Mouse (Mus musculus) large intestine, adult 2 months (tissue): Measurements from ENCODE around the gene H2-T24. TPM values are rescaled to one million over a fixed set of nuclear protein-coding genes. Genes with fewer than 3 reads are reported as not detected.
A peak's percentile ranks its signal among the peaks of the same experiment; 100 is the strongest.

ENCODE experiments used
- DNase-seq: peaks from one replicate; pipeline ENCODE4 v3.0.0-alpha.2; 2012; ENCODE audit warnings: low read depth, low spot score
- WGBS: fragments of 180-500 bp; shearing (Covaris S2); methylation state at CpG from one replicate; pipeline ENCODE4 v1.1.7; 2018; 5-methylcytosine and 5-hydroxymethylcytosine counted together
- polyA plus RNA-seq: library from polyadenylated mRNA; depleted of rRNA; stranded (reverse); fragments of >200 nt; gene quantifications from 2 replicates; pipeline ENCODE4 v1.2.3, GENCODE M21; 2012; rRNA removed

H2-T24 gene
- polyA plus RNA-seq, 1 experiment = 1.6 TPM

DNA sequence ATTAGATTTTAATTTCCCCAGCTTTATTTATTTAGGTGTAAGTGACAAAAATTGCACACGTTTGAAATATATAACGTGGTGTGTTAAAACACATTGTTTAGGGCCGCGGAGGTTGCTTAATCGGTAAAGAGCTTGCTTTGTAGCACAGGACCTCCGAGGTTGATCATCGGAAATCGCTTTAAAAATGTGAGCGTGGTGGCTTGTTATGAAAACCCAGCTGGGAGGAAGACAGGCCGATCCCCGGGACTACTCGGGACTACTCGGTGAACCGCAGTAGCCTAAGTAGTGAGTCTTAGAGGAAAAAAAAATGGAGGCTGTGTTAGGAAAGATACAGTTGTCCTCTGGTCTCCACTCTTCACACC, 25.5 kb downstream of the H2-T24 start:
- DNase-seq = no peak
- WGBS = 1% methylated on average over 14 of the region's 14 CpGs

DNA sequence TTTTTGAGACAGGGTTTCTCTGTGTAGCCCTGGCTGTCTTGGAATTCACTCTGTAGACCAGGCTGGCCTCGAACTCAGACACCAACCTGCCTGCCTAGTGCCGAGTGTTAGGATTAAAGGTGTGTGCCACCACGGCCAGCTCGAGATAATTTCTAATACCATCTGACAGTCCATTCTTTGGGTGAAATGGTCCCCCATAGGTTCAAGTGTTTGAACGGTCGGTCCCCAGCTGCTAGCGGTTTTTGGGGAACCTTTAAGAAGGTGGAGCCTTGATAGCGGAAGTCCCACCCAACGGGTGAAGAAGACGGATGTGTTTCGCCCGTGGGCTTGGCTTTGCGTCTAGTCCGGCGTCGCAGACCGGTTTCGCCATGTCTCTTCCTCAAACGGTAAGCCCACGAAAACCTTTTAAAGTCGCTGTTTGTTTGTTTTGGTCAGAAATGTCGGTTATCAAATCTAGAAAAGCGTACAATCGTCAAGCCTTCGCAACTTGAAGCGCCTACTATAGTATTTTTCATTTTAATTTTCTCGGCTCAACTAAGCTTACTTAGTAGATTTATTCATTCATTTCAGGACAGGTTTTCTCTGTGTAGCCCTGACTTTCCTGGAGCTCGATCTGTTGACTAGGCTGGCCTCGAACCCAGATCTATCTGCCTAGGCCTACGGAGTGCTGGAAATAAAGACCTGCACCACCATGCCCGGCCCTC, 26.0 kb downstream of the H2-T24 start:
- WGBS = 2% methylated on average over 31 of the region's 31 CpGs
- no peak for DNase-seq

DNA sequence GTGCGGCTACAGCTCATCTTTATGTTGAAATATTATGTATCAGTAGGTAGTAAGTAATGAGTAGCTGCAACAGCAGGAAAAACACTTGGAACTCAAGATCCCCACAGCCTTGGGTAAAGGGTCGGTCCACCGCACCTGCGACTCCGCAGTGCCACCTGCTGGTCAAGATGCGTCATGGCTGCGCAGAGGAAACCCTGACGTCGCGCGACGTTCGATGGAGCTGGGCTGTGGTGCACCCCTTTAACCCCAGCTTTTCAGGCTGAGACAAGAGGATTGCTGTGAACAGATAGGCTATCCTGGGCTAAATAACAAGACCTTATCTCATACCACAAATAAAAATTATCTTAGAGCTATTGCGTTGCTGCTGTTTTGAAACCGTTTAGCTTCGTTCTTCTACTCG, 26.7 kb downstream of the H2-T24 start:
- 3% methylated on average over 17 of the region's 17 CpGs for WGBS
- no peak for DNase-seq

DNA sequence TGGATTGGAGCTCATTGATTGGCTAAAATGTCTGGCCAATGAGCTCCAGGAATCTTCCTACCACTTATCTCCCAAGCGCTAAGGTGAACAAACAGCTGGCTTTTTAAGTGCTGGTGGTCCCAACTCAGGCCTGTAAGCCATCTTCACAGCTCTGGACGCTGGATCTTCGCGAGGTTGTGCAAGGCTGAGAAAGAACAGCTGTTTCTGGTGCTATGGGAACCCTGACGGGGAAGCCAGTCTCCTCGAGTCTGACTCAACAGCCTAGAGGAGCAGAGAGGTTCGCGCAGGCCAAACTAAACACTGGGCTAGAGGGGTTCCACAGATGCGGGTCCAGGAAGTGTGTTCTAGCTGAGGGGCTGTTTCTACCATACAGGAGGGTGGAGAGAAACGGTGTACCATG, 28.6 kb downstream of the H2-T24 start:
- whole genome bisulfite sequencing = 44% methylated on average over 10 of the region's 10 CpGs
- no peak for DNase-seq

DNA sequence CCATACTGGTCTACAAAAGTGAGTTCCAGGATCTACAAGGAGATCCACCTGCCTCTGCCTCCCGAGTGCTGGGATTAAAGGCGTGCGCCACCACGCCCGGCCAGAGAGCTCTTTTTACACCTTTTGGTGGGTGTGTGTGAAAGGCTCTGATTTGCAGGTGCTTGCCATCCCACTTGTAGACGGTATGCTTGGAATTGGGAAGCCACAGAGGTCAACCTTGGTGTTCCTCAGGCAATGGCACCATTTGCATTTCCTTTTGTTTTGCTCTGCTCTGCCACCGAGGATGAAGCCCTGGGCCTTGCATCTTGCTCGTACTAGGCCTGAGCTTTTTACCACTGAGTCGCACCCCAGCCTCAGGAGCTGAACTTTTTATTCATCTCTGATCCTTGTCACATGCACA, 38.6 kb downstream of the H2-T24 start:
- DNase-seq = no peak
- 88% methylated on average over 9 of the region's 9 CpGs for WGBS

DNA sequence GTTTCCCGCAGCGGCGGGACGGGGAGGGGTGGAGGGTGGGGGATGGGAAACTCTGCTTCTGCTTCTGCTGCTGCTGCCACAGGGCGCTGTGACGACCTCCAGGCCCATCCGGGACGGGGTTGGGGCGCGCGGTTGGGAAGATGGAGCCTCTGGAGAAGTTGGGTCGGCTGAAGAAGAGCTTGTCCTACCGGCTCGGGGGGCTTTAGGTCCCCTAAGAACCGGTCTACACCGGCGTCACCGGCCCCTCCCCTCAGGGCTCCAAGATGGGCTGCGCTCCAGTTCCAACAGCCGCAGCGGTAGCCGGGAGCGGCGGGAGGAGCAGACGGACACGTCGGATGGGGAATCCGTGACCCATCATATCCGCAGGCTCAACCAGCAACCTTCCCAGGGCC, 40.0 kb downstream of the H2-T24 start:
- under 1% methylated on average over 29 of the region's 29 CpGs for WGBS
- no peak for DNase-seq

DNA sequence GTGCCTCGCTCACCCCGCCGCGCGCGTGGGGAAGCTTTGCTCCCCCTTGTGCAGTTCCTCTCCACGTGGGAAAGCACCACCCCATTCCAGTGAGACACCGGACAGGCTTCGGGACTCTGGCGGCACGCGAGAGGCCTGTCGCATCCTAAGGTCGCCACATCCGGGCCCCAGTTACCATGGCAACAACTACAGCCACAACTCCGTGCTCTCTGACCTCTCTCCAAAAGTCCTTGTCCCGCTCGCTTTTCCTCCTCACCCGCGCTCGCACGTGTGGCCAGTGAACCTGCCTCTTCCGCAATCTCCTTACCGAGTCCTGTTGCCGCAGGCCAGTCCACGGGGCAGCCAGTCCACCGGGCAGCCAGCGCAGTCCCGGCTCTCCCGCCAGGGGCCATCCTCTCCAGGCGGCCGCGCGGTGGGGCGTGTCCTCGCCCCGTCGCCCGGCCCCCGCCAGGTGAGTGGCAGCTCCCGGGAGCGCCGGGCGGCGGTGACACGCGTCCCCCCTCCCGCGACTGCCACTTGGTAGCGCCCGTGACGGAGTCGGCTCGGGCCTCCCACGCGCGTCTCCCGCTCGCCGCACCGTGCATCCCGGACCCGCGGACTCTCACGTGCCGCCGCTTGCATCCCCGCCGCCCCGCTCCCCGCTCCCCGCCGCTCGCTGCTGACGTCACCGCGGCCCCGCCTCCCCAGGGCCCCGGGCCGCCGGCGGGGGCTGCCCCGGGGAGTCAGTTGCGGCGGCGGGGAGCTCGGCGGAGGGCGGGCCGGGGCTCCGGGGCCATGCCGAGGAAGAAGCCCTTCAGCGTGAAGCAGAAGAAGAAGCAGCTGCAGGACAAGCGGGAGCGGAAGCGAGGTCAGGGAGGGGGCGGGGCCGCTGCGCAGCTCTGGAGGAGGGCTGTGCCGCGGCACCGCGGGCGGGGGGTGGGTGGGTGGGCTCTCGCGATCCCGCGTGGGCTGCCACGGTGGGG, 40.7 kb downstream of the H2-T24 start, which contains the start of the genes Gnl1 and Prr3:
TSS of gene Gnl1 (plus strand) at position 451 of the 962 bp plus-strand sequence.
TSS of gene Prr3 (minus strand) at position 836 of the 962 bp plus-strand sequence.
- under 1% methylated on average over 106 of the region's 109 CpGs for WGBS
- DNase-seq = no peak

DNA sequence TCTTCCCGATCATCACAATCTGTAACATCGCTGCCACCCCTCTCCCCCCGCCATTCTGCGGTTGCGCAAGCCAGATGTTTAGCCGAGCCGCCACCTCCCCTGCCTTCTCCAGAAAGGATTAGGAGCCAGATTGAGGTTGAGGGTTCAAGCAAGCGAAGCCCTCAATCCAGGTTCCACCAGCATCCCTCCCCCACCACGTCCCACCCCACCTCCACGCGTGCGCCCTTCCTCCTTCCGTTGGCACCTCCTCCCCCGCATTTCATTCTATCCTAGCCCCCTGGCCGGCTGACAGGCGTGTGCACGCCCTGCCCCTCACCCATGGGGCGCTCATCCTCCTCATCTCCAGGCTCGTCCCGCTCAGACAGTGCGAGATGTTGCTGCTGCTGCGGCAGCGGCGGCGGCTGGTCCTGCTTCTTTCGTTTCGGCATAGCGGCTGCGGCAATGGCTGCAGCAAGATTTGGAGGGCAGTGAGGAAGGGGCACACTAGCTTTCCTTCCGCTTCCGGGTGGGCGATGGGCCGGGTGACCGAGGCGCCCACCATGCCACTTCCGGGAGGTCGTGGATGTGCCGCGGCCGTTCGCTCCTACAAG, 41.5 kb downstream of the H2-T24 start:
- DNase-seq = no peak
- WGBS = under 1% methylated on average over 41 of the region's 41 CpGs

DNA sequence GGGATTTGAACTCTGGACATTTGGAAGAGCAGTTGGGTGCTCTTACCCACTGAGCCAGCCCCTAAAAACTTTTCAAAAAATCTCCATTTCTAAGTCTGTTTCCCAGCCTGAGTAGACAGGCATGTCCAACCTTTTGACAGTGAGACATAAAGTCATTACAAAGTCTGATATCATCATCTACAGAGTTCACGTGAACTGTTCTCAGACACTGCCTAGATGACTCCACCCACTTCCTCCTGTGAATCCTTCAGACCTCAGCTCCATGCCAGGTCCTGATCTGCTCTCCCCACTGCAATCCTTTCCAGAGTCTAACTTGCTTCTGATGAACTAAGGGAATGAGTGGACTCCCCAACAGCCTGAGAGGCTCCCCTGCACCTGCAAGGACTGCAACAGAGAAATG, 48.2 kb downstream of the H2-T24 start:
- 24% methylated on average over 1 of the region's 1 CpGs for WGBS
- DNase-seq = no peak

DNA sequence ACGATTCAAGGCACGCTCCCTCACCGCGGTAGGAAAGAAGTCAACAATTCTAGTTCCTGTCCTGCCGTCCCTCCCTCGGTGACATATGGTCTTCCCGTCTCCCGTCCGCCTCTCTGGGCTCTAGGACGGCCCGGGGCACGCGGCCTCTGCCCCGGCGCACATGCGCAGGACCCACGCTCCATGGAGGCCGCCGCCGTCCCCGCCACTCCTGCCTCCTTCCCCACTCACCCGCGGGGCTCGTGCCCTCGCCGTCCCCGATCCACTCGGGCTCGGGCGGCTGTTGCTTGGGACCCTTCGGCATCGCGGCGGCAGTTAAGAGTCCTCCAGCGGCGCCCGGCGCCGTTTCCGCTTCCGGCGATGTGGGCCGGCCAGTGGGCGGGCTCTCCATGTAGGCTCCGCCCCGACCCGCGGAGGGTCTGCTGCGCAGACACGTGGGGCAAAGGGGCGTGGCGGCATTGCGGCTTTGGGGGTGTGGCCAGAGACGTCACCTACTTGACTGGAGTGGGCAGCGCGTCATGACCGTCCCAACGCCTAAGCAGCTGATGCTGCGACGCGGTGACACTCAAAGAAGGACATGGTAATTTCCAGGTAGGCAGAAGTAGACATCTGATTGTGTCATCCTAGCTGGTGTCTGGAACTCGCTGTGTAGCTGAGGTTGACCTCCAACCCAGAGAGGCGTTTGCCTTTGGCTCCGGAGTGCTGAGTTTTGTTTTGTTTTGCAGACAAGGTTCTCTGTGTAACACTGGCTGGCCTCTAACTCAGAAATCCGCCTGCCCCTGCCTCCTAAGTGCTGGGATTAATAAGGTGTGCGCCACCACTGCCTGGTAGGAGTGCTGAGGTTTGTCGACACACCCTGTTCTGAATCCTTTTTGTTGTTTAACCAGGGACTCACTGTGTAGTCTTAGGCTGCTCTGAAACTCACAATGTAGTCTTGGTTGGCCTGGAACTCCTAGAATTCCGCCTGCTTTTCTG, 50.7 kb downstream of the H2-T24 start, which contains the start of gene Abcf1:
TSS of gene Abcf1 (minus strand) at position 344 of the 972 bp plus-strand sequence.
- WGBS = under 1% methylated on average over 68 of the region's 68 CpGs
- DNase-seq = peak; percentile 84

DNA sequence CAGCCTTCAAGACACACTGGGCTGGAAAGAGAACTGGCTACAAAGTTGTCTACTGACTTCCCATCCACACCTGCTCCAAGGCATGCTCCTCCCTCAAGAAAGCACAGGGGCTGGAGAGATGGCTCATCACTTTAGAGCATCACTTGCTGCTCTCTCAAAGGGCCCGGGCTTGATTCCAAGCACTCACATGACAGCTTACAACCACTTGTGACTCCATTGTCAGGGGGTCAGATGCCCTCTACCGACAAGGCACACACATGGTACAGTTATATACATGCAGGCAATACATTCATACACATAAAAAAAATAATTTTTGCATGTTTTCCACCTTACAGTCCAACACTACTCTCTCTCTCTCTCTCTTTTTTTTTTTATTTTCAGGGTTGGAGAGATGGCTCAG, 52.7 kb downstream of the H2-T24 start:
- no peak for DNase-seq
- WGBS = 82% methylated on average over 2 of the region's 2 CpGs

DNA sequence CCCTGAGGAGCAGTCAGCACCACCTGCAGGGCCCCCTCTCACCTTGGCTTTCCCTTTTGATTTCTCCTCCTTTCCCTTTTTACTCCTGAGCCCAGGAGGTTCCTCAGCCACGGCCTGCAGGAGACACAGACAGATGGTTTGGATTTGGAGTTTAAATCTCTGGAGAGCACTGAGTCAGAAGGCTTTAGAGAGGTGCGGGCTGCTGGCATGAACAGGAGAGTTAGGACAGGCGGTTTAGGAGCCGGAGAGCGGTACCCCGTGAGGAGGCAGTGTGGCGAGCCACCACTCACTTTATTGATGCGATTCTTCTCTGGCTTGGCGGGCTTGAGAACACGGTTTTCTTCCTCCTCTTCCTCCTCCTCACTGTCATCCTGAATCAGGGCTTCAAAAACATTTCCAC, 57.1 kb downstream of the H2-T24 start:
- DNase-seq = no peak
- WGBS = 87% methylated on average over 10 of the region's 10 CpGs

DNA sequence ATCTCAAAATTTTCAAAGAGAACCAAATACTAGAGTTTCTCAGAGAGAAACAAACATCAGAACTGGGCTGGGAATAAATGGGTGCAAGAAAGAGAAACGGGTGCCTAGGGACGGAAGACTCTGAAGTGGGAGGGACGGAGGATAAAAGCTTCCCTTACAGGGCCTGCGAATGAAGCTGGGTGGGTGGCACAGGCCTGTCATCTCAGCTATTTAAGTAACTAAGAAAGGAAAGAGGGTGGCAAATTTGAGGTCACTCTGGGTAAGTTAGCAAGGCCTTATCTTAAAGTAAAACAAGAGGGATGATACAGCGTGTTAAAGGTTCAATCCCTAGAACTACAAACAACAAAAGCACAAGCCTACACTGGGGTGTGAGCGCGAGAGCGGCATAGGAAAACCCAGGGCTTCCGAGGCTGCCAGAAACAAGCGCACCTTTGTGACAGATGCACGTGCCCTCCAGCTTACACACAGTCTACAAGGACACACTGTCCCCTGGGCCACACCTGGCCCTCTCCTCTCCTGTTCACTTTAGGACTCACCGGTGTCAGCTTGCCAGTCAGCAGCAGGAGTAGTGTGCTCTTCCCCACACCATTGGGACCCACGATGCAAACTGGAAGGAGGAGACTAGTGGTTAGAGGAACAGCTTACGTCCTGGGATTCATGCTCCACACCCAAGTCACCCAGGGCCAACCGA, 61.7 kb downstream of the H2-T24 start:
- WGBS = 92% methylated on average over 15 of the region's 15 CpGs
- DNase-seq = no peak

Other genes starting within 250 kb of the H2-T24 start
- gene Ier3, start 198.9 kb downstream of the H2-T24 start, polyA plus RNA-seq = 11.4 and 11.6 TPM in 2 replicates
- 43.1 and 54.2 TPM in 2 replicates for gene Flot1, start 197.3 kb downstream of the H2-T24 start, polyA plus RNA-seq
- gene Tubb5, start 182.3 kb downstream of the H2-T24 start, polyA plus RNA-seq = 271 and 306 TPM in 2 replicates
- gene Mdc1, start 179.0 kb downstream of the H2-T24 start, polyA plus RNA-seq = 4.8 and 7.8 TPM in 2 replicates
- gene Nrm, start 159.2 kb downstream of the H2-T24 start, polyA plus RNA-seq = 24.8 and 27.0 TPM in 2 replicates
- gene Ppp1r18, start 155.0 kb downstream of the H2-T24 start, polyA plus RNA-seq = 26.7 and 27.5 TPM in 2 replicates
- 67.2 and 82.6 TPM in 2 replicates for gene Dhx16, start 140.7 kb downstream of the H2-T24 start, polyA plus RNA-seq
- 76.6 and 84.9 TPM in 2 replicates for gene 2310061I04Rik, start 123.1 kb downstream of the H2-T24 start, polyA plus RNA-seq
- 20.0 and 45.4 TPM in 2 replicates for gene Atat1, start 110.5 kb downstream of the H2-T24 start, polyA plus RNA-seq
- 111 and 131 TPM in 2 replicates for gene Mrps18b, start 104.2 kb downstream of the H2-T24 start, polyA plus RNA-seq
- 28.7 and 36.9 TPM in 2 replicates for gene Ppp1r10, start 104.1 kb downstream of the H2-T24 start, polyA plus RNA-seq
- 82.6 and 83.9 TPM in 2 replicates for gene Abcf1, start 50.8 kb downstream of the H2-T24 start, polyA plus RNA-seq
- gene Gnl1, start 40.7 kb downstream of the H2-T24 start, polyA plus RNA-seq = 23.6 and 24.7 TPM in 2 replicates
- gene Prr3, start 40.3 kb downstream of the H2-T24 start, polyA plus RNA-seq = 13.8 and 14.5 TPM in 2 replicates
- 386 and 571 TPM in 2 replicates for gene H2-T23, start 12.3 kb upstream of the H2-T24 start, polyA plus RNA-seq
- gene H2-T22, start 22.2 kb upstream of the H2-T24 start, polyA plus RNA-seq = 59.7 and 67.2 TPM in 2 replicates
- gene Gm6034, start 22.4 kb upstream of the H2-T24 start, polyA plus RNA-seq = 0.07 TPM in 1 of 2 replicates, not detected in the other
- gene Gm11127, start 37.8 kb upstream of the H2-T24 start, polyA plus RNA-seq = 53.0 and 148 TPM in 2 replicates
- gene Gm19684, start 101.1 kb upstream of the H2-T24 start, polyA plus RNA-seq = 0.15 and 0.33 TPM in 2 replicates
- gene Gm7030, start 108.9 kb upstream of the H2-T24 start, polyA plus RNA-seq = 7.1 and 18.3 TPM in 2 replicates
- gene Gm8909, start 148.0 kb upstream of the H2-T24 start, polyA plus RNA-seq = 58.6 and 119 TPM in 2 replicates
- gene H2-T3, start 169.7 kb upstream of the H2-T24 start, polyA plus RNA-seq = 73.6 and 140 TPM in 2 replicates
- 105 and 123 TPM in 2 replicates for gene Rpp21, start 237.5 kb upstream of the H2-T24 start, polyA plus RNA-seq